In the genomic region with DNA sequence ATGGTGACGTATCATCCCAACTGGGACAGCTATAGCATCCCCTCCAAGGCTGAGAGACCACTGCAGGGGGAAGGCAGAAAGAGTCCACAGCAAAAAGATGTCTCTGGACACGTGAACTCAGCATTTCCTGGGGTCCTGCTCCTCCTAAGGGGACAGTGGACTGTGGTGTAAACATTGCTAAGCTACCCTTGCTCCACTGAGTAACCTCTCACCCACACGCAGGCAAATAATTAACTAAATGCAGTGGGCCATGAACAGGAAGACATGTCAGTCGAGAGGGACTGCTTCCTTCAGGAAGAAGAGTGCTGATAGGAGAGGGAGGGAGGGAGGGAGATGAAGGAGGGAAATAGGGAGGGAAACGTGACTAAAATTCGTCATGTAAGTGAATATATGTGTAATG, we compare ENCODE assay signal across 24 mouse cellular contexts. TPM values are rescaled to one million over a fixed set of nuclear protein-coding genes. Genes with fewer than 3 reads are reported as not detected.
DNase-seq lines count a peak whose midpoint lies in the region; ATAC-seq and TF ChIP-seq lines count a peak whose summit lies in the region.
"Had no signal": no experiment of that assay in that cellular context is flagged by ENCODE, and none has a peak within 500 bp of the region (broad histone marks: within the 10 kb centered on the region; RNA-seq: fewer than 3 reads in every experiment).

No protein-coding gene starts in this region.

- CTCF ChIA-PET in Patski (lab: Charles Lee), result interaction anchor here (0.7 to 7.4 kb wide), 18 partner anchors 10 to 200 kb away, joined by 3 to 60 read pairs (median 6); partner anchors contain the start of genes Lrrc71, Nes and Ntrk1

- POLR2A ChIA-PET in Patski (lab: Charles Lee), result interaction anchor here (0.5 to 1.1 kb wide), 2 partner anchors 10 to 24 kb away, joined by 3 to 6 read pairs; partner anchors contain the start of gene Ntrk1

- H3K36me3 ChIP-seq in liver, embryonic 13.5 days, result no peaks in the 10 kb centered on the region
- H3K36me3 ChIP-seq: embryonic facial prominence, embryonic 12.5 days; heart, embryonic 13.5 days; hindbrain, embryonic 15.5 days; limb, embryonic 10.5 days; neural tube, embryonic 12.5 days had no signal

- H3K4me2 ChIP-seq in liver, embryonic 13.5 days, result no peak overlapping the region
- H3K4me2 ChIP-seq: forebrain, embryonic 13.5 days; heart, embryonic 13.5 days; hindbrain, embryonic 15.5 days; midbrain, embryonic 11.5 days; neural tube, embryonic 12.5 days had no signal

- DNase-seq in Patski (ENCODE audit: low read depth, low spot score), result no peak
- DNase-seq in kidney, adult 18-20 months, result peak; percentile 61
- DNase-seq in kidney, postnatal 10 days, result peak; percentile 63
- no peak for DNase-seq in liver, embryonic 13.5 days
- DNase-seq in thymus, postnatal 36 days, result no peak
- no peak for DNase-seq in adrenal gland, postnatal 14 days
- no peak for DNase-seq in lung, postnatal 25 days (ENCODE audit: low spot score)
- no peak for DNase-seq in adrenal gland, postnatal 4 days (ENCODE audit: low spot score in 2 of 2)
- DNase-seq: cerebellum, adult 9-10 months; gastrocnemius, postnatal 10 days; heart, adult 11 months; lung, adult 18-20 months; lung, postnatal 36 days; spleen, adult 18-20 months had no signal

- in situ Hi-C loops in Patski (cut with MboI; ENCODE audit: low pct_unique_long_range_greater_than_20kb), result loop anchor here (5.0 kb wide), 1 partner anchor 46 kb away; no protein-coding TSS in a partner anchor

- no peak overlapping the region for H3K27ac ChIP-seq in liver, embryonic 13.5 days
- H3K27ac ChIP-seq: embryonic facial prominence, embryonic 12.5 days; forebrain, embryonic 13.5 days; heart, embryonic 13.5 days; hindbrain, embryonic 15.5 days; limb, embryonic 10.5 days; neural tube, embryonic 12.5 days had no signal

- no peak overlapping the region for H3K4me3 ChIP-seq in liver, embryonic 13.5 days (replicated peaks)
- H3K4me3 ChIP-seq: embryonic facial prominence, embryonic 12.5 days; erythroblast, embryonic 14.5 days; forebrain, embryonic 13.5 days; heart, embryonic 13.5 days; hindbrain, embryonic 15.5 days; limb, embryonic 10.5 days; neural tube, embryonic 12.5 days had no signal

- peak; percentile 15 for ATAC-seq in Patski
- peak; percentile 54 for ATAC-seq in liver, embryonic 13.5 days (ENCODE audit: low read depth)
- ATAC-seq: forebrain, embryonic 13.5 days had no signal

- H3K27me3 ChIP-seq in Patski, result peaks cover 40% of the 10 kb centered on the region
- H3K27me3 ChIP-seq in liver, embryonic 13.5 days, result peaks cover 26% of the 10 kb centered on the region

- no peak overlapping the region for H3K9ac ChIP-seq in liver, embryonic 13.5 days
- H3K9ac ChIP-seq: embryonic facial prominence, embryonic 12.5 days; forebrain, embryonic 13.5 days; heart, embryonic 13.5 days; hindbrain, embryonic 15.5 days; neural tube, embryonic 12.5 days had no signal

- peaks cover 15% of the 10 kb centered on the region for H3K4me1 ChIP-seq in liver, embryonic 13.5 days (replicated peaks)

- 22% methylated on average over 6 of the region's 6 CpGs for WGBS in liver, embryonic 13.5 days (ENCODE audit: insufficient replicate concordance)

- no peaks in the 10 kb centered on the region for H3K9me3 ChIP-seq in liver, embryonic 13.5 days (replicated peaks)
- H3K9me3 ChIP-seq: embryonic facial prominence, embryonic 12.5 days; forebrain, embryonic 13.5 days; heart, embryonic 13.5 days; hindbrain, embryonic 15.5 days; limb, embryonic 10.5 days; neural tube, embryonic 12.5 days had no signal

- TF ChIP-seq CTCF in Patski (IDR thresholded peaks at IDR 0.05), result no peak

RNA-seq across cellular contexts. Expression of gene Lrrc71, which starts 22.7 kb away (rescaled TPM):
- 0.12 TPM for polyA plus RNA-seq in Patski (2021)
- 0.10 and 0.15 TPM in 2 replicates for polyA plus RNA-seq in liver, embryonic 13.5 days (2015; fragmentation: Nextera tagmentation; extraction: Ambion mirVana)
- total RNA-seq in adrenal gland, postnatal 14 days (2021), result 0.56 and 0.60 TPM in 2 replicates
- total RNA-seq in adrenal gland, postnatal 4 days (2021), result 1 to 10 TPM in 1 of 2 experiments, under 1 TPM in 1; 0.78 to 1.5 TPM
- polyA plus RNA-seq: erythroblast, embryonic 14.5 days; heart, embryonic 13.5 days had no signal

RNA-seq across cellular contexts. Expression of gene Ntrk1, which starts 23.9 kb away (rescaled TPM):
- polyA plus RNA-seq in Patski (2021), result not detected
- 0.20 and 0.27 TPM in 2 replicates for polyA plus RNA-seq in liver, embryonic 13.5 days (2015; fragmentation: Nextera tagmentation; extraction: Ambion mirVana)
- 4.3 and 14.4 TPM in 2 replicates for total RNA-seq in adrenal gland, postnatal 14 days (2021)
- 10 to 100 TPM; 14.6 to 26.4 TPM for total RNA-seq in adrenal gland, postnatal 4 days (2021)
- total RNA-seq: common myeloid progenitor, adult 5-6 weeks; MEL had no signal
- polyA plus RNA-seq: erythroblast, embryonic 14.5 days had no signal

RNA-seq across cellular contexts. Expression of gene Insrr, which starts 25.7 kb away (rescaled TPM):
- polyA plus RNA-seq in Patski (2021), result 0.06 TPM
- polyA plus RNA-seq in liver, embryonic 13.5 days (2015; fragmentation: Nextera tagmentation; extraction: Ambion mirVana), result 0.03 TPM in 1 of 2 replicates, not detected in the other
- 0.70 and 2.2 TPM in 2 replicates for total RNA-seq in adrenal gland, postnatal 14 days (2021)
- 1 to 10 TPM; 2.1 to 5.8 TPM for total RNA-seq in adrenal gland, postnatal 4 days (2021)
- total RNA-seq: common myeloid progenitor, adult 5-6 weeks had no signal
- polyA plus RNA-seq: erythroblast, embryonic 14.5 days had no signal

RNA-seq across cellular contexts. Expression of gene Pear1, which starts 53.0 kb away (rescaled TPM):
- 2.8 TPM for polyA plus RNA-seq in Patski (2021)
- 5.0 and 5.3 TPM in 2 replicates for polyA plus RNA-seq in liver, embryonic 13.5 days (2015; fragmentation: Nextera tagmentation; extraction: Ambion mirVana)
- 29.1 and 36.7 TPM in 2 replicates for total RNA-seq in adrenal gland, postnatal 14 days (2021)
- 10 to 100 TPM; 40.3 to 42.5 TPM for total RNA-seq in adrenal gland, postnatal 4 days (2021)

Comparison
In these comparisons a context has a peak if more than half of its experiments do, and no peak if none do; other contexts are left out.
1. DNase-seq: peak in kidney, adult 18-20 months (single experiment) and kidney, postnatal 10 days (single experiment); none in Patski (single experiment), liver, embryonic 13.5 days (single experiment), thymus, postnatal 36 days (0 of 2), adrenal gland, postnatal 14 days (single experiment), lung, postnatal 25 days (single experiment) and adrenal gland, postnatal 4 days (0 of 2).